Mouse (Mus musculus) 416B (cell line): Measurements from ENCODE around the gene Med25.
A peak's percentile ranks its signal among the peaks of the same experiment; 100 is the strongest.

Source experiments
- DNase-seq: peaks from one replicate; pipeline ENCODE4 v3.0.0; 2011; ENCODE audit warnings: low read depth

Med25 gene

DNA sequence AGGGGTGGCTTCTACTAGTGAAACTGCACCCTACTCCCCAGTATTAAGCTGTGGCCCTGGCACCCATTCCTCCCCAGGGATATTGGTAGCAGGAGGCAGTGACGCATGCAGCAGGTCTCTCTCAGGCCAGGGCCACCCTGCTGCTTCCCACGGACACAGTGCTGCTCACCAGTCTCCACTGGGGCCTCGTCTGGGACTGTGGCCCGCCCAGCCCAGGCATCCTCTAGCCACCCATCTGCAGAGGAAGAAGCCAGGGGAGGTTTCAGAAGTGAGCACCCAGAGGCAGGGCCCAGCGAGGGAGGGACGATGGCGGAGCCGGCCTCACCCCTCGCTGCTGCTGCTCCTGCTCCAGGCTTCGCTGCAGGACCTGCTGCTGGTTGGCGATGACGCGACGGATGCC is 29.3 kb downstream of the Med25 start:
- no peak for DNase-seq

DNA sequence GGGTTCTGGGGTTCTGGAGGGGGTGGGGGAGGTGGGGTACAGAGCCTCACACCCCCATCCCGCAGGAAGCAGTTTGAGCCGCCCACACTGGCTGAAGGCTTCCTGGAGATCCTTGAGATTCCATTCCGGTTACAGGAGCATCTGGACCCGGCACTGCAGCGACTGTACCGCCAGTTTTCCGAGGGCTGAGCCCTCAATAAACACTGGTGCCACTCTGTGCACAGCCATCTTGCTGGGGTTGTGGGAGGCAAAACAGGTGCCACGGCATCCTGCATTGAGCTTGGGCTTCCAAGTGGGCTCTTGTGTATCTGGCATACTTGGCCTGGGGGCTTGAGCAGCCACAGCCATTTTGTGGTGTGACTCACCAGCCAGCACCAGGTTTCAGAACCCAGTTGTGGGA is 30.1 kb downstream of the Med25 start:
- DNase-seq: no peak

DNA sequence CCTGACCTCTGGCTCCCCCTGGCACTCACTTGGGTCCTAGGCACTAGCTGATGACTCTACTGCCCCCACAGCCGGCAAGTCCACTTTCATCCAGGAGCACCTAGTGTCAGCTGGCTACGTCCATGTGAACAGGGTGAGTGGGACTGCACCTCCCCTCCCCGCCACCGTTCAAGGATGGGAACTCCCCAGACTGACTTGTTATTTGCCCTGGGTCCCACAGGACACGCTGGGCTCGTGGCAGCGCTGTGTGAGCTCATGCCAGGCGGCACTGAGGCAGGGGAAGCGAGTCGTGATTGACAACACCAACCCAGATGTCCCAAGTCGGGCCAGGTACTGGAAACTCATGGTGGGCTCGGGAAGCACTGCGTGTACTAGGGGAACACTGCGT is 31.1 kb downstream of the Med25 start:
- DNase-seq: no peak

DNA sequence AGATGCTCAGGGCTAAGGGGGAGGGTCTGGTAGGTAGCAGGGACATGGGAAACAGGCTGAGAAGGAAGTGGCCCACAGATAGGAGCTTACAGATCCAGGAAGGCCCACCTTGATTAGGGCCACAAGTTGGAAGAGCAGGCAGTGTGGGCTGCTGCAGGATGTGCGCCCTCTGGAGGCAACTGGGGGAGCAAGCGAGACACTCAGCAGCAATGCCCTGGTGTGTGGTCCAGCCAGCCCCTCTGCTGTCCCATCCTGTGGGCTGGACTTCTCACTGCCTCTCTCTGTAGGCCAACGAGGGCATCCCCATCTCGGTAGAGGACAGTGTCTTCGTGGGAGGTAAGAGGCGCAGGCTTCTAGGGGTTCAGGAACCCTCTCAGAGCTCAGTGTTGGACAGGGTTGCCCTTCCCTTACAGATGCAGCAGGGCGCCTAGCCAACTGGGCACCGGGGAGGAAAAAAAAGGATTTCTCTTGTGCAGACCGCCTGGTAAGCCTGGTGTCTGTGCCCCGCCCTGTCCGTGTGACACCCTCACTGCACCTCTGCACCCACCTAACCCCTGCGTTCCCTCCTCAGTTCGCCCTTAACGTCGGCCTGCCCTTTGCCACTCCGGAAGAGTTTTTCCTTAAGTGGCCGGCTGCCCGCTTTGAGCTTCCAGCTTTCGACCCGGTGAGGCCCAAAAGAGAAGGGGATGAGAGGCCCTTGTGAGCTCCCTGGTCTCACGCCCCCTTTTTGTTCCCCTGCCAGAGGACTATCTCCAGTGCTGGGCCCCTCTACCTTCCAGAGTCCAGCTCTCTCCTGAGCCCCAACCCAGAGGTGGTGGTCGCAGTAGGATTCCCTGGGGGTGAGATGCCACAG is 31.7 kb downstream of the Med25 start:
- peak; percentile 66 for DNase-seq

DNA sequence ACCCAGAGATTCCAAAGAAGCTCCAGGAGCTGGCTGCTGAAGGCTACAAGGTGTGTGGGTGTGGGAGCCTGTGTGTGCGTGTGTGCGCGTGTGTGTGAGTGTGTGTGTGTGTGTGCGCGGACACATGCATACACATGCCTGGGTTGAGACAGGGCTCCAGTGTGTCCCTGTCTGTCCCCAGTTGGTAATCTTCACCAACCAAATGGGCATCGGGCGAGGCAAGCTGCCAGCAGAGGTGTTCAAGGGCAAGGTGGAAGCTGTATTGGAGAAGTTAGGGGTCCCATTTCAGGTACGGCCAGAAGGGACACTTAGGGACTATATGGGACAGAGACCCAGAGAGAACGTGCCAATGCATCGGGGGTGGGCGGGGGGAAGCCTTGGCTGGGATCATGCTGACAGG is 32.6 kb downstream of the Med25 start:
- no peak for DNase-seq

DNA sequence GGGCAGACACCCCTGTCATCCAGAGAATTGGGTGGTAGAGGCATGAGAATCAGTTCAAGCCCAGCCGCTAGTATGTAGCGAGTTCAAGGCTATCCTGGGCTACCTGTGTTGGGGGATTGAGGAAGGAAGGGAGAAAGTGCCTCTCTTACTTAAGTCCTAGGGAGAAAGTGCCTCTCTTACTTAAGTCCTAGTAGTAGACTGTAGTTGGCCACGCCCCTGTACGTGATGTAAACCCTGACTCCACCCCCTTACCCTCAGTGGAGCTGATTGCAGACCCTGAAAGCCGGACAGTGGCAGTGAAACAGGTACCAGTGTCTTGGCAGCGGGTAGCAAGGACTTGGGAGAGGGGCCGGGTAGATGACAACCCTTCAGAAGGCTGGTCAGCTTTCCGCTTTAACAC is 34.6 kb downstream of the Med25 start:
- peak; percentile 84 for DNase-seq

DNA sequence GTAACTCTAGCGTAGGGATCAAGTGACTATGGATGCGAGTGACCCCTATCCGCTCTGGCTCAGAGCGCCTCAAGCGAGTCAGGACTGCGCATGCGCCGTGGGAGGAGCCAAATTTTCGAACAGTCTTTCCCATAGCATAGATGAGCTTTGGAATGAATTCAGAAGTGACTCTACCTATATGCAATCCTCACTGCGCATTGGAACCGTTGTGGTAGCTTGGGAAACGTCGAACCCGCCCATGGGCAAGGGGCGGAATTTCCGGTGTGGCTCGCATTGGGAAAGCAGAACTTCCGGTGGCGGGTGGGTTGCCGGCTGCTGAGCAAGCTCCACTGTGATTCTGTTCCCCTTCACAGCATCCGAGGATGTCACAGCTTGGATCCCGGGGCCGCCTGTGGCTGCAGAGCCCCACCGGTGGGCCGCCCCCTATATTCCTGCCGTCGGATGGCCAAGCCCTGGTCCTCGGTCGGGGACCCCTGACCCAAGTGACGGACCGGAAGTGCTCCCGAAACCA is 35.4 kb downstream of the Med25 start, which contains the start of gene Pnkp:
Pnkp (plus strand) TSS at position 98 of the 511 bp plus-strand sequence.
- DNase-seq: peak; percentile 97

DNA sequence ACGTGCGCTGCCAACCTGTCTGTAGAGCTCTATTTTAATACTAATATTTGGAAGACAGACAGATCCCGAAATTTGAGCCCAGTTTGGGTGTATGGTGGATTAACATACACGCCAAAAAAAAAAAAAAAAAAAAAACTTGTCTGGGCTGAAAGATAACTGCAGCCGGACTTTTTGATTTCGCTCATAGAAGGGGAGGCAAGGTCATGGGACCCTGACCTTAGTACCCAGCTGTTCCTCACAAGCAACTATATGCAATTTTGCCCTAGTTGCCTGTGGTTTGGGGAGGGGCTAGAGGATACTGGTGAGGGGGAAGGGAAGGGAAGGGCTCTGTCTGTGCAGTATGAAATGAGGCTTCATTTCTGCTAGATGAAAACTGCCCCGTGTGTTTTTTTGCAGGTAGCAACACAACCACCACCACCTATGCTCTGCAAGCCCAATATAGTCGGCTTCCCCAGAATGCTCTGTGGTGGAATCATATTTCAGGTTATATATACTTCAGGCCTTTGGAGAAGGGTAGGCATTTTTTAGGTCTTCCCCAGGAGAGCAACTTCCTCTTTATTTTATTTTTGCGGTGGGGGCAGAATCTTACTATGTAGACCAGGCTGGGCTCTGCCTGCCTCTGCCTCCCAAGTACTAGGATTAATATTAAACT is 36.1 kb downstream of the Med25 start:
- peak; percentile 78 for DNase-seq

DNA sequence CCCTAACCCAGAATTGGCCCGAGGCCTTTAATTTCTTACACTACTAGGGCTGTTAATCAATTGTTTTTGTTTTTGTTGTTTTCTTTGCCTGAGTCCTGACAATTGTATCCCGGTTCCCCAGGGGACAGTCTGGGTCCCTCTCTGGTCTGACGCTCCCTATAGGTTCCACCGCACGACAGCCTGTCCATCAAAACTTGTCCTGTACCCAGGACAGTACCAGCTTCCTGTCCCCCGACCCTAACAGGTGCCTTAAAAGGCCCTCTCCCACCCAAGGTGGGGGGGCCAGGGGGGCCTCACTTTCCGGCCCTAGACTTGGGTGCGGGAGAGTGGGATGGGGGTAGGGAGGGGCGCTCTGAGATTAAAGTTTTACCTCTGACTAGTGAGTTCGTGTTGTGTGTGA is 37.5 kb downstream of the Med25 start:
- DNase-seq: no peak

DNA sequence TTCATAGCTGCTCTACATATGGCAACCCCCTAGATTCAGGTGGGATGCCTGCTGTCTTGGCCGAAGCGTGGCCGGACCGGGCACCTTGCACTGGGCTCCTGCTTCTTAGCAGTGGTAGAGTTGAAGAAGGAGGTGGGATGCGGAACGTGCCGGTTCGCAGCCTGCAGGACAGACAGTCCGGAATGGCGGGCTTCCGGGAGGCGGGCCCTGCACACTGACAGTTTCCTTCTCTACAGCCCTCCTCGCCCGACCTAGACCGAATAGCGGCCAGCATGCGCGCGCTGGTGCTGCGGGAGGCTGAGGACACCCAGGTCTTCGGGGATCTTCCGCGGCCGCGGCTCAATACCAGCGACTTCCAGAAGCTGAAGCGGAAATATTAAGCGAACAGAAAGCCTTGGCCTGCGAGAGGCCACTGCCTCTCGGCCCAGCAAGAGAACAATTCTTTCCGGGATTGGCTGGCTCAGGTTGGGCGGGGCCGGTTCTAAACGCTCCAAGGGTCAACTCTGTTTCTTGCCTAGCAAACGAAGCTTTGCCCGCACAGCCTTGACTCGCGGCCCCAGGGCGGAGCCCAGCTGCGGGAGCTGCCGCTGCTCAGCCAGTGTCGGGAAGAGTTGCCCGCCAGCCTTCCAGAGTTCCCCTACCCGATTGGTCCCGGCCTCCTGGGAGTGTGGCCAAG is 38.0 kb downstream of the Med25 start:
- DNase-seq: peak; percentile 89

DNA sequence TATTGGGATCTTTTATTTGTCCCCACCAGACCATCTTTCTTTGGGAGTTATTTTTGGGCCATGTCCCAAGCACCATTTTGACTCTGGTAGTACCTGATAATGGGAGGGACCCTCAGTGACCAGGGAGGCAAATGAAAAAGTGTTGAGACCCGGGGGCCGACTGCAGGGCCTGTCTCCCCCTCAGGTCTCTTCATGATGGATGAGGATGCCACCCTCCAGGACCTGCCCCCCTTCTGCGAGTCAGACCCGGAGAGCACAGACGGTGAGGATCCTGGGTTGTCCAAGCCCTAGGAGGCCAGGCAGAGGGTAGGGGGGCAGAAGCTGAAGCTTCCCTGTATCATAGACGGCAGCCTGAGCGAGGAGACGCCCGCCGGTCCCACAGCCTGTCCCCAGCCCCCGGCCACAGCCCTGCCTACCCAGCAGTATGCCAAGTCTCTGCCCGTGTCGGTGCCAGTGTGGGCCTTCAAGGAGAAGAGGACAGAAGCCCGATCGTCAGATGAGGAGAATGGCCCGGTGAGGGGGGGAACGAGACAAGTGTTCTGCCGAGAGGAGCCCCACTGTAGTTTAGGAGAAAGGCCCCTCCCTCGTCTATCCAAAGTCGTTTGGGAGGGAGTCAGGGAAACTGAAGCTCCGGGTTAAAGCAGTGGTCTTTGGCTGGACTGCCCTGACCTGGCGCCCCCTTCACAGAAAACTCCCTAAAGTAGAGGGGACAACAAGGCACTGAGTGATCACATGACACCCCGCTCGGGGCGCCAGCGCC is 38.7 kb downstream of the Med25 start:
- no peak for DNase-seq

DNA sequence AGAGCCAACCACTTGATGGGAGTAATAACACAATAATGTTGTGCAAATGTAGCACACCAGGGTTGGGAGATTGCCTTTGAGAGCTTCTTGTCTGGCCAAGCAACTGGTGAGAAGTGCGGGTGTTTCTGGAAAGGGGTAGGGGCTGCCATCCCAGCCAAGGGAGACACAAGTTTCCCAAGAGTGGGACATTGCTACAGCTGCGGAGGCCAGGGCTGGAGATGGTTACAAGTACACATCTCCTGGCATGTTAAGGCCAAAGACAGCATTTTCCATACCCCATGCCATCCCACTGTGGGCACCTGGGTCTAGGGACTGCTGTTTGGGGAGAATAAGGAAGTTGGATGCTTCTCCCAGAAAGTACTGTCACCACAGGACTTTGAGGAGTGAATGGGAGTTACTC is 39.4 kb downstream of the Med25 start:
- no peak for DNase-seq

DNA sequence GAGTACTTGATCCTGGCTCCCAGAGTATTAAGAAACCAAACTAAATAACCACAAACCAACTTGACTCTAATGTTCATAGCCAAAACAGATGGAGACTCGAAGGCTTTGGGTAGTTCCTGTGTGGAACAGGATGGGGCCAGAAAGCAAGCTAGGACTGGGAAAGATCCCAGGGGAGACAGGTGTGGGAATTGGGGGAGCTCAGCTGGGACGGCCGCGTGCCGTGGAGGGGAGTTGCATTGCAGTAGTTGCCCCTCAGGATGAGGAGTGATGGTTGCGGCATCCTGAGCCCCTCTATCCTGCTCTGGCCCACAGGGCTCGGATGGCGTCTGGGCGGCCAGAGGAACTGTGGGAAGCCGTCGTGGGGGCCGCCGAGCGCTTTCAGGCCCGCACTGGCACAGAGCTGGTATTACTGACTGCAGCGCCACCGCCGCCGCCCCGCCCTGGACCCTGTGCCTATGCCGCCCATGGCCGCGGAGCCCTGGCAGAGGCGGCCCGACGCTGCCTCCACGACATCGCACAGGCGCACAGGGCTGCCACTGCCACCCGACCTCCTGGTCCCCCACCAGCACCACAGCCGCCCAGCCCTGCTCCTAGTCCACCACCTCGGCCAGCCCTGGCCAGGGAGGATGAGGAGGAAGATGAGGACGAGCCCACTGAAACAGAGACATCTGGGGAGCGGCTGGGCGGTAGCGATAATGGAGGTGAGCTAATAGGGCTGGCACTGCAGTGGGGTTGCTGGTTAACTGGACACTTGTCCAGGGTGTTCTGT is 40.1 kb downstream of the Med25 start:
- DNase-seq: no peak

DNA sequence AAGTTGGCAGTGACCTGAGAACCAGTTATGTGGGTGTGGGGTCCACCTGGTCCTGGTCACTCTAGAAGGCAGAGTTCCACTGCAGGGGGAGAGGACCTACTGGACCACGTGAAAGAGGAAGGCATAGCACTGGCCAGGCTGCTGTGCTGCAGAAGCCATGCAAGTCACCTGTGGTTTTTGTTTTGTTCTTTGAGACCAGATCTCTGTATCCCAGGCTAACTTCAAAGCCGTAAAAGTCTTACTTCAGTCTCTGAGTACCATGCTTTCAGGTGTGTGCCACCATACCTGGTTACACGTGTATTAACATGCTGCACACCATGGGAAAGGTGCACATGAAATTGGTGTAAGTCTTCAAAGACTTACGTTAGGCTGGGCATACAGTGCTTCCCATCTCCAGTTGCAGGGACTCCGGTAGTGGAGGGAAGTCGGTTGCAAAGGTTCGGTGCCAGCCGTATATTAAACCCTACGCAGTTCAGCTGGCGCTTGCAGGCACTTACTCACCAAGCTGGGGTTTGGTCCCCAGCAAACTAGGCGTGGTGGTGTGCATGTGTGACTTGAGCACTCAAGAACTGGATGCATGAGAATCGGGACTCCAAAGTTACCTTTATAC is 40.8 kb downstream of the Med25 start:
- DNase-seq: no peak

DNA sequence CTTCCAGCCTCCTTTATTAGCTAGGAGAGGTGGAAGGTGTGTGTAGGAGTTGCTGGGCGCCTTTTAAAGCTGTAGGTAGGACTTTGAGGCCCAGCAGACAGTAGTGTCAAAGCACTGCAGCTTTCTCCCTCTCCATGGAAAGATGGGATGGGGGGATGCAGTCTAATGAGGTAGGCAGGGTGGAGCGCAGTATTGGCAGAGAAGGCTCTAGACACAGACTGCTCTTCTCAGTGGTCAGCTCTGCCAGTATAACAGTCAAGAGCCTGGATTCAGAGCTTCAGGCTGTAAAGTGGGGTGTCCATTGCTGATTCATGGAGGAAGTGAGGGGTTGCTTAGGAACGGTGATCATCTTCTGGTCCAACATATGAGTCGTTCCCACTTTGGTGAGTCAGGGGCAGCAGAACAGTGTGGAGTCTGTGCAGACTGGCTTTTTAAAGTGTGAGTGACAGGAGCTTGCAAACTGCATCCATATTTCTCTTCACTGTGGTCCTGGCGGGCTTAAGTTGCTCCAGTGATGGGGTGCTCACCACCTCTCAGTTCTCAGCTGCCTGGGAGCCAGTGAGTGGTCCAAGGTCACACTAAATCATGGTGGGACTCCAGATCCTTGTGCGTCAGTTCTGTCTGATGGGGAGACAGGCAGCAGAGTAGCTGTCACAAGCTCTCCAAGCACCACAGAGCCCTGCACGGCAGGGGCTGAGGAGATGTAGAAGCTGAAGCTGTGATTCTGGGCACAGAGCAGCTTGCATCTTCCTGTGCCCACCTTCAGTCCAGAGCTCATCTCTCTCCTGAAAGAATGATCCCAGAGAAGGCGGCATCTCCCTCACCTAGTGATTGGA is 41.5 kb downstream of the Med25 start:
- peak; percentile 62 for DNase-seq

DNA sequence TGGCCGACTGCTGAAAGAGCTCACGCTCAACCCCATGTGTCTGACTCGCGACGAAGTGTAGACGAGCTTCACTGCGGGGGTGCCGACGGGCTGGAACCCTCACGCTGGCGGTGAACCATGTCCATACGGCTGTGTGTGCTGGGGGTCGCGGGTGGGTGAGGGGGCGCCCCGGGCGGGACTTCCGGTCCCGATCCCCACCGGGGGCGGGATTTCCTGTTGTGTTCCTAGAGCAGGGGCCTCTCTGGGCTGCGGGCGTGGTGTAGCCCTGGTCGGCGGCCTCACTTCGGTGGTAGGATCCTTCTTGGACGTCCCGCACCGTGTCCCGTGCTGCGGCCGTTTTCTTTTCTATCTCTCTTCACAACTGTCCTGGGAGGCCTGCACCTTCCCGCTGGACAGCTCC is 42.4 kb downstream of the Med25 start:
- DNase-seq: peak; percentile 79

DNA sequence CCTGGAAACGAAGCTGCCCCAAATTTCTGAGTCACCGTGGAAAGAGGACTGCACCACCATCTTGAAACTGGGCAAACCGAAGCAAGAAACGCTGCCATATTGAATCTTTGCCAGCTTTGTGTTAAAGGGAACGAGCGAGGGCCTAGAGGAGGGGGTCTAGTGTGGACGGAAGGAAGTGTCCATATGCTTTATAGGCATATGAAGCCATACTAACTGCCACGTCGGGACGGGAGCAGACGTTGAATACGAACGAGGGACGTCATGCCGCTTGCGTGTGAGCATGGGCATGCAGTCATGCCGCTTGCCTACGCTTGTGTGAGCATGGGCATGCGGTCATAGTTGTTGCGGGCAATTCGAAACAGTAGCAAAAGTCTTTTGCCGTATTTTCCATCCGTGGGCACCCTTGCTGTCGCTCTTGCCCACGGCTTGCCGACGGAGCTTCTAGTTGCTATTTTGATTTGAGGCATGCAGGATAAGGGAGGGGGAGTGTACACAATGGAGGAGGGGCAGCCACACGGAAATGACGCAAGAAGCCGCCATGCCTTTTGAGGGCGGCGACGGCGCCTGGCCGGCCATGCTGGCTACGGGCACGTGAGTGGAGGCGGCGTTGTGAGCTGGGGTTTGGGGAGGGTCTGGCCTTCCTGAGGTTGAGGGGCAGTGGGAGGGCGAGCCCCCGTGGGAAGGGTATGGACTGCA is 42.9 kb downstream of the Med25 start:
- peak; percentile 99 for DNase-seq

DNA sequence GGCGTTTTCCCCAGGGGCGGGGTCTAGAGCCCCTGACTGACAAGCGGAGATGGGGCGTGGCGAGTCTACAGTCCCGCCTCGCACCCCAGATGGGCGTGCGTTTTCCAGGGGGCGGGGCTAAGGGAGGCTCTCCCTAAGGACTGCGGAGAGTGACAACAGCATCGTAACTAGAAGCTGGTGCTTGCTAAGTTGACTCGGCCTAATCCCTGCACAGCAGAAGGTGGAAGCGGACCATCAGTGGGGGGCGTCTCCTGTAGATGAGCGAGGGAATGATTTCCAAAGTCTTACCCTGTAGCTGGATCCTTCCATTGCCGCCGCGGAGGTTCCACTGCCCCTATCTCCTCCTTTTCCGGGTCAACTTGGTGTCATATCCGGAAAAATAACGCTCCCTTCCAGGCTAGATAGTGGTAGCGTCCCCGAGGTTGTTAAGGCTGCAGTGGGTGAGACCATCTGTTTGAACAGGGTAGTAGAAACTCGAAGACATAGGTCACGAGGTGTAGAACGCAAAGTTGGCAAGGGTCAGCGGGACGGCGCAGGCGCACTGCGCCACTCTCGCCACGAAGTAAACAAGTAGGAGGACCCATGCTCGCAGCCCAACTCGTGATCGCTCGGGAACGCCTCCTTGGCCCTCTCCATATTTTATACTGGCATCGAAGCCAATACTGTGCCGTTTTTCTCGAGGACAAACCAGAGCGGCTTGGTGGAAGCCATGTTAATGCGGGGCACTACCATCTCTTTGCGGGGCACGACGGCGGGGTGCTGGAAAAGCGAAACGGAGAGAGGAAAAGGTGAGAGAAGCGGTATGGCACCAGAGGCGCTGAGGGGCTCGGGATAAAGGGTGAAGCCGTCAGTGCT is 43.7 kb downstream of the Med25 start, which contains the start of the genes Akt1s1 and Tbc1d17:
Akt1s1 (plus strand) TSS at position 431 of the 855 bp plus-strand sequence.
Tbc1d17 (minus strand) TSS at position 519 of the 855 bp plus-strand sequence.
- peak; percentile 100 for DNase-seq
